Mouse (Mus musculus) heart, adult 2 months (tissue): Measurements from ENCODE around the gene Pmf1. TPM values are rescaled to one million over a fixed set of nuclear protein-coding genes. Genes with fewer than 3 reads are reported as not detected.
"Not testable (repeated sequence)": the region's sequence is repeated elsewhere in the genome, so short reads cannot be mapped to it uniquely, and the experiment has no call there.

Experiments used
- DNase-seq, 2 experiments: peaks; one replicate each; pipeline ENCODE4 v3.0.0; 2021
- H3K27ac ChIP-seq: fragments of 200-600 bp; 2 replicates; pipeline ENCODE4 v1.8.1; 2022
- H3K27me3 ChIP-seq: fragments of 200-500 bp; 2 replicates; pipeline ENCODE4 v1.6.1; 2012; ENCODE audit warnings: mild to moderate bottlenecking, low read length, inconsistent platforms, mixed read lengths; ENCODE audit not compliant: control insufficient read depth, insufficient read depth
- H3K36me3 ChIP-seq: fragments of 200-500 bp; 2 replicates; pipeline ENCODE4 v1.6.1; 2012; ENCODE audit warnings: low read length, inconsistent platforms; ENCODE audit not compliant: control insufficient read depth, insufficient read depth
- H3K4me1 ChIP-seq: fragments of 200-500 bp; 2 replicates; pipeline ENCODE4 v1.6.1; 2011; ENCODE audit warnings: low read length; ENCODE audit not compliant: control insufficient read depth, insufficient read depth
- H3K4me3 ChIP-seq: fragments of 200-600 bp; 2 replicates; pipeline ENCODE4 v1.8.1; 2022
- H3K79me2 ChIP-seq: fragments of 200-500 bp; replicated peaks from 2 replicates; pipeline ENCODE4 v1.6.1; 2012; ENCODE audit warnings: mild to moderate bottlenecking, inconsistent platforms, low read length, moderate library complexity, mixed read lengths; ENCODE audit not compliant: control insufficient read depth, insufficient read depth
- H3K9ac ChIP-seq: fragments of 200-500 bp; 2 replicates; pipeline ENCODE4 v1.6.1; 2012; ENCODE audit warnings: low read depth, mild to moderate bottlenecking, control low read depth, inconsistent platforms, low read length, mixed read lengths
- CTCF ChIP-seq: fragments of 200-600 bp; IDR thresholded peaks from 2 replicates; pipeline ENCODE4 v1.8.1; 2022; ENCODE audit warnings: antibody characterized with exemption, mild to moderate bottlenecking, moderate library complexity
- EP300 ChIP-seq: fragments of 200-500 bp; IDR thresholded peaks from 2 replicates; pipeline ENCODE4 v1.6.1; 2011; ENCODE audit warnings: low read depth, low read length, control low read depth; ENCODE audit not compliant: insufficient read depth
- POLR2A ChIP-seq: fragments of 200-500 bp; IDR thresholded peaks from 2 replicates; pipeline ENCODE4 v1.6.1; 2011; ENCODE audit warnings: mild to moderate bottlenecking, low read depth, low read length, control low read depth; ENCODE audit not compliant: insufficient read depth
- WGBS: fragments of 180-500 bp; shearing (Covaris S2); methylation state at CpG from one replicate; pipeline ENCODE4 v1.1.7; 2018; 5-methylcytosine and 5-hydroxymethylcytosine counted together
- intact Hi-C: fragments of 180-260 bp; cut with DNase I; formaldehyde crosslinking; loops from one replicate; pipeline ENCODE4 v1.15.1; 2025
- polyA plus RNA-seq: library from polyadenylated mRNA; depleted of rRNA; stranded (reverse); fragments of >200 nt; gene quantifications from 2 replicates; pipeline ENCODE4 v1.2.3, GENCODE M21; 2012
- total RNA-seq, 2 experiments: library from RNA; stranded (reverse); gene quantifications; 2 replicates each; pipeline ENCODE4 v1.2.3; 2021

Gene Pmf1
- total and polyA plus RNA-seq, 3 experiments = 12.4 to 22.3 (median 15.9) TPM

DNA sequence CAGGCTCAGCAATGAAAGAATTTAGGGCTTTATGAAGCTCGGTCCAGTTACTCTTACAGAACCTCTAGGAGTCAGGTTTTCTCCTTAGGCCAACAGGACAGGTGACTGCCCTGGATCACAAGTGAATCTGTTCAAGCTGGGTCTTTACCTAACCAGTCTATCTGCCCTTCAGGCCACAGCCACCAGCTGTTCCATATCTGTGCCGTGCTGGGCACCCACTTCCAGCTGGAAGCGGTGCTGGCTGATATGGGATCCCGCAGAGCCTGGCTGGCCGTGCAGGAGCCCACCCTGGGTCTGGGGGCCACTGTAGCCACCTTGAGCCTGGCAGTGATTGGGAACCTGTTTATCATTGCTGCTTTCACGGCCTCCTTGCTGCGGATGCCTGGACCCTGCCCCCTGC lies 42.6 kb downstream of the Pmf1 start:
- H3K27ac ChIP-seq, DNase-seq, H3K4me1 ChIP-seq, H3K27me3 ChIP-seq, intact Hi-C loops, H3K36me3 ChIP-seq, H3K9ac ChIP-seq, H3K4me3 ChIP-seq, H3K79me2 ChIP-seq: not testable (repeated sequence)
- WGBS = 55% methylated on average over 3 of the region's 7 CpGs

DNA sequence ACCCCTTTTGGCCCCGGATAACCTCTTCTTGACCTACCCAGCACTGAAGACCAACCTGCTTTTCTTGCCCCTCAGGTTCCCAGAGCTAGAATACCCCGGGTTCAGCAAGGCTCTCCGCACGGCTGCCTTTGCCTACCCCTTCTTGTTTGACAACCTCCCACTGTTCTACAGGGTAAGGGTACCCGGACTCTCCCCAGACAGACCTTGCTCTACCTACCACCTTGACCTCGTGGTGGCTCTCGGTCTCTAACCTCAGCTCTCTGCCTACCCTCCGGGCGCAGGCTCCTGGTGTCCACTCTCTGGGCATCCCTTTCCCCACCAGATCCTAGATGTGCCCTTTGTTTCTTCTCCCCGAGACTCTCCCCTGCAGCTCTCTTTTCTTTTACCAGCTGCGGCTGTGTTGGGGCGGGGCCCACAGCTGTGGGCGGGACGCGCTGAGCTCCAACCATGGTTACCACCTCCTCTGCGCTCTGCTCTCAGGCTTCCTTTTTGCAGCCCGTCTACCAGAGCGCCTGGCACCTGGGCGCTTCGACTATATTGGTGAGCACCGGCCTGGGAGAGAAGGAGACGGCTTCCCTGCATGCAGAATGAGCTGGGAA lies 43.2 kb downstream of the Pmf1 start:
- intact Hi-C loops = not testable (repeated sequence)
- 10% methylated on average over 21 of the region's 22 CpGs for WGBS

DNA sequence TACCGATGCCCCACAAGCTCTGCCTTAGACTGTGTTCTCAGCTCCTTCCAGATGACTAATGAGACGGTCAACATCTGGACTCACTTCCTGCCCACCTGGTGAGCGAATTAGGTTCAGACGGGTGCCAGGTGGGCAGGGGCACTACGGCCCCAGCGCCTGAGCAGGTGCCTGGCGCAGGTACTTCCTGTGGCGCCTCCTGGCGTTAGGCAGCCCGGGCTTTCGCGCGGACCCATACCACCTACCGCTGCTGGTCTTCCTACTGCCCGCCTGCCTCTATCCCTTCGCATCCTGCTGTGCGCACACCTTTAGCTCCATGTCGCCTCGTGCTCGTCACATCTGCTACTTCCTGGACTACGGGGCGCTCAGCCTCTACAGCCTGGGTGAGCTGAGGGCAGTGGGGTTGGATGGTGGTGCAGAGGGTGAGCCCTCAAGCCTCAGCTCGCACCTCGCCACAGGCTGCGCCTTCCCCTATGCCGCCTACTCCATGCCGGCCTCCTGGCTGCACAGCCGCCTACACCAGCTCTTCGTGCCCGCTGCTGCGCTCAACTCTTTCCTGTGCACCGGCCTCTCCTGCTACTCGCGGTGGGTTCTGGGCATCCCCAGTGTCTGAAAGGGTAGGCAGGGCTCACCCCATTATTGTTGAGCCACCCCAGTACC lies 44.3 kb downstream of the Pmf1 start:
- no peak overlapping the region for H3K27ac ChIP-seq
- no peak overlapping the region for H3K4me3 ChIP-seq
- no peak for DNase-seq
- intact Hi-C loops = no loop called here
- no peak overlapping the region for H3K9ac ChIP-seq
- no peaks in the 10 kb centered on the region for H3K79me2 ChIP-seq
- no peaks in the 10 kb centered on the region for H3K36me3 ChIP-seq
- TF ChIP-seq EP300 = no peak
- no peak for TF ChIP-seq CTCF
- TF ChIP-seq POLR2A = no peak
- no peaks in the 10 kb centered on the region for H3K27me3 ChIP-seq
- peaks cover 2% of the 10 kb centered on the region; the same call in 1 of the 2 replicates for H3K4me1 ChIP-seq
- 46% methylated on average over 34 of the region's 34 CpGs for WGBS

More for the DNA sequence above, 43.2 kb downstream of the Pmf1 start:
- not testable (repeated sequence) for H3K4me3 ChIP-seq, H3K4me1 ChIP-seq, H3K36me3 ChIP-seq, H3K9ac ChIP-seq, H3K27ac ChIP-seq, H3K27me3 ChIP-seq, H3K79me2 ChIP-seq
- peak in 1 of 2 experiments; percentile 32 for DNase-seq

DNA sequence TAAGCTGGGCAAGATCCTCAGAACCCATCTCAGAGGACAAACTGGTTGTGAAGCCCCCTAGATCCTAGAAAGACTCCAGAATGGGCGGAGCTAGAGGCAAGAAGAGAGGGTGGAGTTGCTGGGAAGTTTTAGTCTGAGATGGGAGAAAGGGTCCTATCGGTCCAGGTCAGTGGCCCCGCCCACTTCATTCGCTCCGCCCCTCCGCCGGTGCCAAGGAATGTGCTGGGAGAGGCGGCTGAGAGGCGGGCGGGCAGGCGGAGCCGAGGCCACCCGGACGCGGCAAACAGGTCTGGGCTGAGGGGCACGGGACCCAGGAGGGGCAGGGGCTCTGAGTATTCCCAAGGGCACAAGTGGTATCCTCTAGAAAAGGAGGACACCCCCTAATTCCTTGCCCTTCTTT lies 45.8 kb downstream of the Pmf1 start, which contains the start of gene Paqr6:
Gene Paqr6 (plus strand): TSS at position 248 of the 400 bp plus-strand sequence.
- Histone ChIP-seq H3K79me2 (no peaks in the 10 kb centered on the region), H3K9ac (no peak within 1 kb of the TSS), H3K27me3 (no peaks in the 10 kb centered on the region), H3K4me1 (peaks cover 2% of the 10 kb centered on the region; the same call in 1 of the 2 replicates), H3K27ac (no peak within 1 kb of the TSS), H3K4me3 (no peak within 1 kb of the TSS; the same call in 1 of the 2 replicates), H3K36me3 (no peaks in the 10 kb centered on the region)
- TF ChIP-seq CTCF (no peak), EP300 (no peak), POLR2A (no peak)
- intact Hi-C loops = no loop called here
- DNase-seq = peak; percentile 67 to 75
- WGBS = 8% methylated on average over 16 of the region's 16 CpGs

DNA sequence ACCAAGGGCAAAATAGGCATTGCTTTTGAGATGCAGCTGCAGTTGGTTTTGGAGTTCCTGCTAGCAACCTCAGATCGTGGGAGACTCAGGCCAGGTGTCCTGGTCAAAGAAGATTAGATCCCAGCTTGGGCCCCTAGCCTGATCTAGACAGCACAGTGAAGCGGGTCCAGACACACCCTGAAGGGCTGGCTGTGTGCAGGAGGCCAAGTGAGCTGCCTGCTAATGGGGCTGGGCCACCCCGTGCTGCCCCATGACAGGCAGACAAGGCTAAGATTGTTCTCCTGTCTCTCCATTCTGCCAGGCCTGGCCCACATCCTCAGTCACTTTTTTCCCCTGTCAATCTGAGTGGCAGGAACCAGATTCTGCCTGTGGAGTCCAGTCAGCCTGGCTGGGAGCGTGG lies 46.4 kb downstream of the Pmf1 start:
- Histone ChIP-seq H3K36me3 (no peaks in the 10 kb centered on the region), H3K9ac (no peak overlapping the region), H3K79me2 (no peaks in the 10 kb centered on the region), H3K4me3 (no peak overlapping the region), H3K4me1 (peaks cover 2% of the 10 kb centered on the region; the same call in 1 of the 2 replicates), H3K27me3 (no peaks in the 10 kb centered on the region), H3K27ac (no peak overlapping the region)
- no peak for TF ChIP-seq POLR2A
- no peak for TF ChIP-seq CTCF
- TF ChIP-seq EP300 = no peak
- intact Hi-C loops = no loop called here
- 37% methylated on average over 4 of the region's 4 CpGs for WGBS
- DNase-seq = no peak

DNA sequence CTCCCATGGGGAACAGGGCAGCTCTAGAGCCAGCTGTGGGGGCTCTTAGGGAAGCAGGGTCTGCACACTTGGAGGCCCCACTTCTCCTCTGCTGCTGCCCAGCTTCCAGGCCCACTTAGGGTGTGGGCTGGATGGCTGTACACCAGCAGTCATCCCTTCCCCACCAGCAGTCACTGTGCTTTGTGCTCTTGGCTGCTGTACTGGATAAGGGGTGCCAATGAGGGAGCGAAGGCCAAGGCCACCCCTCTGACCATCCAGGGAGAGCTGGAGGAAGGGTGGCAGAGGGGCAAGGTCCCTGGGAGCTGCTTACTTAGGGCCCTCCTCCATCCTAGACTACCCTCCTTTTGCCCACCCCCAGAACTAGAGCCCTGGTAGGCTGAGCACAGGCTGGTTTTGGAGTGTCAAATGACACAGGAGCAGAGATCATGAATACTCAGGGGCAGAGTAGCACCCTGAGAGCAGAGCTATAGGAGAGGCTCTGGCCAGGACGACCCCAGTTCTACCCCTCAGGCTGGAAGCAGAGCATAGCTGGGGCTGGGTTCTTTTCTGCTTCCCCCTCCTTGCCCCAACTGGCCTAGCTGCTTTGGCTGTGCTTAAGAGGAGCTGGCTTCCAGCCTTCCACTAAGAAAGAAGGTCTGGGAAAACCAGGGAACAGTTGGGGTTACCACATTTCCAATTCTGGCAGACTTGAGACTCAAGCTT lies 48.4 kb downstream of the Pmf1 start:
- Histone ChIP-seq H3K27me3 (no peaks in the 10 kb centered on the region), H3K4me1 (peaks cover 2% of the 10 kb centered on the region; the same call in 1 of the 2 replicates), H3K9ac (no peak overlapping the region), H3K36me3 (no peaks in the 10 kb centered on the region), H3K79me2 (no peaks in the 10 kb centered on the region), H3K27ac (no peak overlapping the region), H3K4me3 (no peak overlapping the region)
- no peak for TF ChIP-seq EP300
- TF ChIP-seq POLR2A = no peak
- TF ChIP-seq CTCF = no peak
- no peak for DNase-seq
- intact Hi-C loops = no loop called here
- 90% methylated on average over 2 of the region's 2 CpGs for WGBS
